Mouse (Mus musculus): ENCODE data around the gene Spata31.

Spata31 gene

DNA sequence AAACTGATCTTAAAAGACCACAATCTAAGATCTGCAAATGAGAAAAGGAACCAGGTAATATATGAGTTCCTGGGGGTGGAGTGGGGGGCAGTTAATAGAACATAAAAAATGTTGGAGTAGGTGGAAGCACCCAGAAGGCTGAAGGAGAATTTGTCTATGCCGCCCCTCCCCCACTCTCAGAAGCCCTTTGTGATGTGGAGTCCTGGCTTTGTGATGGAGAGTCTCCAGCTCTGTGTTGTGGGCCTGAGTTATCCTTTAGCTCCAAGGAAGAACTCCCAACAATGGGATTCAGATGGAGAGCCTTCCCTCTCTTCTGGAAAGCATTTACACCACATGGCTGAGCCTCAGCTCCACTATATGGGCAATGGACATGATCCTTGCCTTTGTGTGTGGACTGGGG is at the start of gene Spata31:
TSS of gene Spata31 (plus strand) at position 216 of the 400 bp plus-strand sequence.
- DNase-seq (ENCODE audit: low spot score) = no peak

GRCm38 (mm10) chr13:64903132-64903531 is 14.1 kb upstream of the Spata31 start:
- DNase-seq (ENCODE audit: low spot score) = no peak

GRCm38 (mm10) chr13:64903585-64904208 is 13.5 kb upstream of the Spata31 start, which contains the start of gene Cntnap3:
Gene Cntnap3, minus strand, starts transcription at chr13:64903955.
- no peak for DNase-seq (ENCODE audit: low spot score)
